Mouse (Mus musculus) bone marrow, adult 2 months (tissue): ENCODE measurements around the gene Gpr146. TPM values are rescaled to one million over a fixed set of nuclear protein-coding genes. Genes with fewer than 3 reads are reported as not detected.

Experiments
- H3K27ac ChIP-seq: fragments of 200-500 bp; 2 replicates; pipeline ENCODE4 v1.5.1; 2012; ENCODE audit warnings: low read depth, mild to moderate bottlenecking, control low read depth, inconsistent platforms, low read length; ENCODE audit not compliant: control insufficient read depth, poor library complexity, insufficient read depth
- H3K4me1 ChIP-seq: fragments of 200-500 bp; 2 replicates; pipeline ENCODE4 v1.6.1; 2011; ENCODE audit warnings: low read length; ENCODE audit not compliant: control insufficient read depth, insufficient read depth
- H3K4me3 ChIP-seq: fragments of 200-500 bp; replicated peaks from 2 replicates; pipeline ENCODE3; 2011; ENCODE audit warnings: mild to moderate bottlenecking, low read depth, low read length, control low read depth; ENCODE audit not compliant: control insufficient read depth
- CTCF ChIP-seq: fragments of 200-500 bp; IDR thresholded peaks from 2 replicates; pipeline ENCODE4 v1.5.1; 2011; ENCODE audit warnings: low read length, control low read depth; ENCODE audit not compliant: control insufficient read depth, insufficient read depth
- POLR2A ChIP-seq: fragments of 200-500 bp; IDR thresholded peaks from 2 replicates; pipeline ENCODE4 v1.6.1; 2011; ENCODE audit warnings: low read depth, mild to moderate bottlenecking, control low read depth, low read length, borderline replicate concordance; ENCODE audit not compliant: control insufficient read depth
- WGBS: fragments of 180-500 bp; shearing (Covaris S2); methylation state at CpG from one replicate; pipeline ENCODE4 v1.1.7; 2018; 5-methylcytosine and 5-hydroxymethylcytosine counted together
- polyA plus RNA-seq: library from polyadenylated mRNA; stranded (reverse); fragments of >200 nt; gene quantifications from 2 replicates; pipeline ENCODE4 v1.2.4, GENCODE M21; 2011; ENCODE audit warnings: low replicate concordance; ENCODE audit not compliant: missing spikeins, insufficient read depth, insufficient read length

Gene Gpr146
- polyA plus RNA-seq, 1 experiment, result 20.1 TPM

- peaks cover 17% of the 10 kb centered on the region for H3K4me1 ChIP-seq
- WGBS, result 11% methylated on average over 12 of the region's 12 CpGs
- H3K27ac ChIP-seq, result peak overlapping the region; percentile 62
- H3K4me3 ChIP-seq, result no peak overlapping the region
- TF ChIP-seq CTCF (peak; percentile 98), POLR2A (0 out of 2 replicates have a peak, but pooled peaks have one; percentile 17)
Measured at GRCm38 (mm10) chr5:139364260-139364910, 13.1 kb upstream of the Gpr146 start.

- Histone ChIP-seq H3K4me1 (peaks cover 17% of the 10 kb centered on the region), H3K27ac (peak overlapping the region; percentile 62), H3K4me3 (no peak overlapping the region)
- TF ChIP-seq POLR2A (no peak), CTCF (no peak)
- WGBS, result 17% methylated on average over 5 of the region's 5 CpGs
Measured at GRCm38 (mm10) chr5:139364911-139365571, 12.5 kb upstream of the Gpr146 start.

GRCm38 (mm10) chr5:139365827-139366226 is 11.7 kb upstream of the Gpr146 start:
- H3K4me1 ChIP-seq, result peaks cover 17% of the 10 kb centered on the region
- H3K4me3 ChIP-seq, result no peak overlapping the region
- peak overlapping the region; percentile 57; the same call in 1 of the 2 replicates for H3K27ac ChIP-seq
- no peak for TF ChIP-seq POLR2A
- no peak for TF ChIP-seq CTCF
- 23% methylated on average over 1 of the region's 1 CpGs for WGBS

GRCm38 (mm10) chr5:139366484-139366883 is 11.0 kb upstream of the Gpr146 start:
- 54% methylated on average over 11 of the region's 11 CpGs for WGBS
- H3K4me1 ChIP-seq, result peaks cover 17% of the 10 kb centered on the region
- no peak overlapping the region for H3K4me3 ChIP-seq
- TF ChIP-seq CTCF, result no peak
- no peak for TF ChIP-seq POLR2A
- H3K27ac ChIP-seq, result peak overlapping the region; percentile 57; the same call in 1 of the 2 replicates

- H3K27ac ChIP-seq, result peak overlapping the region; percentile 50
- TF ChIP-seq CTCF, result no peak
- TF ChIP-seq POLR2A, result no peak
- H3K4me1 ChIP-seq, result peaks cover 19% of the 10 kb centered on the region
- no peak overlapping the region for H3K4me3 ChIP-seq
- 62% methylated on average over 4 of the region's 4 CpGs for WGBS
Measured at GRCm38 (mm10) chr5:139367884-139368458, 9.5 kb upstream of the Gpr146 start.

GRCm38 (mm10) chr5:139368638-139369320 is 8.7 kb upstream of the Gpr146 start:
- peaks cover 23% of the 10 kb centered on the region for H3K4me1 ChIP-seq
- no peak overlapping the region for H3K27ac ChIP-seq
- no peak overlapping the region for H3K4me3 ChIP-seq
- no peak for TF ChIP-seq POLR2A
- TF ChIP-seq CTCF, result no peak
- WGBS, result 85% methylated on average over 11 of the region's 11 CpGs

GRCm38 (mm10) chr5:139370336-139370735 is 7.2 kb upstream of the Gpr146 start:
- Histone ChIP-seq H3K27ac (peak overlapping the region; percentile 16; the same call in 1 of the 2 replicates), H3K4me1 (peaks cover 20% of the 10 kb centered on the region), H3K4me3 (no peak overlapping the region)
- no peak for TF ChIP-seq CTCF
- TF ChIP-seq POLR2A, result no peak
- WGBS, result 74% methylated on average over 6 of the region's 6 CpGs

- 55% methylated on average over 5 of the region's 5 CpGs for WGBS
- Histone ChIP-seq H3K4me1 (peaks cover 19% of the 10 kb centered on the region), H3K4me3 (peak overlapping the region; percentile 87), H3K27ac (peak overlapping the region; percentile 96; the same call in 1 of the 2 replicates)
- TF ChIP-seq CTCF (no peak), POLR2A (no peak)
Measured at GRCm38 (mm10) chr5:139371118-139371517, 6.4 kb upstream of the Gpr146 start.
